Mouse (Mus musculus) kidney, adult 2 months (tissue): Measurements from ENCODE around the gene Ptprg.

Experiments
- CTCF ChIP-seq: fragments of 200-500 bp; conservative IDR thresholded peaks from 2 replicates; pipeline ENCODE4 v1.5.1; 2011; ENCODE audit warnings: low read depth, mild to moderate bottlenecking, control low read depth, low read length, moderate library complexity, mixed read lengths; ENCODE audit not compliant: insufficient read depth, insufficient read length
- POLR2A ChIP-seq: fragments of 200-500 bp; IDR thresholded peaks from one replicate; pipeline ENCODE4 v1.6.1; 2011; ENCODE audit warnings: low read depth, low read length, control low read depth

DNA sequence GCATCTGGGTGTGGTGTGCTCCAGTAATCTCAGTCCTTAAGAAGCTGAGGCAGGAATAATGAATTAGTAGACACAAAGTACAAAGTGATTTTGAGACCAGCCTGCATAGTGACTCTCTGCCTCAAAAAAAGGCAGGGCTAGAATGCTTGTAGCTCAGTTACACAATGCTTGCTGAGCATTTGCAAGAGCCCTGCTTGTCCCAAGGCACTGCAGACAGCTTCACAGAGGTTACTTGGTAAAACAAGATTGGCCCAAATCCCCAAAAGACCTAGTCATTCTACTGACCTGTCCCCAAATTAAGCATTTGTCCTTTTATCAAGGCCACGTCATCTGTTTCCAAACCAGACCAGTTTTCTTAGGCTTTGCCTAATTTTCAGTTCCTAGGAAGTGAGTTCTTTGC is 190.4 kb downstream of the Ptprg start:
- TF ChIP-seq CTCF, result no peak
- TF ChIP-seq POLR2A, result no peak
